ENCODE assay signal across 17 mouse cellular contexts in genomic region chr1:30262418-30262817, GRCm38 (mm10).
DNase-seq lines count a peak whose midpoint lies in the region; ATAC-seq and TF ChIP-seq lines count a peak whose summit lies in the region.
"Had no signal": no experiment of that assay in that cellular context is flagged by ENCODE, and none has a peak within 500 bp of the region (broad histone marks: within the 10 kb centered on the region; RNA-seq: fewer than 3 reads in every experiment).

No protein-coding gene starts in this region.

- peak; percentile 10 to 30 for DNase-seq in cerebellum, postnatal 14 days
- DNase-seq in cerebellum, adult 8-10 months, result no peak
- DNase-seq in hindbrain, postnatal 0 days (ENCODE audit: low spot score), result peak; percentile 8
- no peak for DNase-seq in stomach, postnatal 0 days (ENCODE audit: low spot score)
- DNase-seq in heart, adult 11 months, result no peak
- DNase-seq: adrenal gland, postnatal 10 days; cerebellum, adult 11-12 months; cerebellum, adult 9-11 months; gastrocnemius, postnatal 10 days; heart, adult 2 months; heart, postnatal 14 days had no signal

- 37% methylated on average over 2 of the region's 2 CpGs for WGBS in hindbrain, postnatal 0 days
- 61% methylated on average over 2 of the region's 2 CpGs for WGBS in hindbrain, embryonic 12.5 days
- WGBS in stomach, embryonic 14.5 days, result 33% methylated on average over 2 of the region's 2 CpGs
- 37% methylated on average over 2 of the region's 2 CpGs for WGBS in stomach, postnatal 0 days

- H3K4me3 ChIP-seq in hindbrain, postnatal 0 days (ENCODE audit: low read length), result no peak overlapping the region
- no peak overlapping the region for H3K4me3 ChIP-seq in hindbrain, embryonic 12.5 days
- no peak overlapping the region for H3K4me3 ChIP-seq in stomach, embryonic 14.5 days (ENCODE audit: low read depth, low read length)
- H3K4me3 ChIP-seq in stomach, postnatal 0 days (ENCODE audit: low read depth, low read length), result no peak overlapping the region
- H3K4me3 ChIP-seq: embryonic facial prominence, embryonic 12.5 days; forebrain, embryonic 15.5 days; heart, adult 2 months; heart, embryonic 15.5 days had no signal

- TF ChIP-seq EP300 in stomach, postnatal 0 days (optimal IDR thresholded peaks at IDR 0.05), result no peak

- no peak overlapping the region for H3K9ac ChIP-seq in hindbrain, postnatal 0 days (replicated peaks; ENCODE audit: low read length)
- H3K9ac ChIP-seq in hindbrain, embryonic 12.5 days, result no peak overlapping the region
- no peak overlapping the region for H3K9ac ChIP-seq in stomach, embryonic 14.5 days (replicated peaks; ENCODE audit: low read depth, low read length)
- H3K9ac ChIP-seq in stomach, postnatal 0 days (ENCODE audit: low read length), result no peak overlapping the region
- H3K9ac ChIP-seq: embryonic facial prominence, embryonic 12.5 days; forebrain, embryonic 15.5 days; heart, embryonic 15.5 days had no signal

- H3K27me3 ChIP-seq in hindbrain, postnatal 0 days (ENCODE audit: insufficient read depth, low read length), result no peaks in the 10 kb centered on the region
- H3K27me3 ChIP-seq in hindbrain, embryonic 12.5 days, result no peaks in the 10 kb centered on the region
- no peaks in the 10 kb centered on the region for H3K27me3 ChIP-seq in stomach, embryonic 14.5 days (ENCODE audit: control insufficient read depth, insufficient read depth, low read length)
- H3K27me3 ChIP-seq in stomach, postnatal 0 days (ENCODE audit: control insufficient read depth, insufficient read depth, low read length), result no peaks in the 10 kb centered on the region
- H3K27me3 ChIP-seq: embryonic facial prominence, embryonic 12.5 days; forebrain, embryonic 15.5 days; heart, embryonic 15.5 days had no signal

- no peaks in the 10 kb centered on the region for H3K36me3 ChIP-seq in hindbrain, postnatal 0 days (ENCODE audit: insufficient read depth, low read length)
- no peaks in the 10 kb centered on the region for H3K36me3 ChIP-seq in hindbrain, embryonic 12.5 days
- H3K36me3 ChIP-seq in stomach, embryonic 14.5 days (ENCODE audit: control insufficient read depth, insufficient read depth, low read length), result no peaks in the 10 kb centered on the region
- H3K36me3 ChIP-seq in stomach, postnatal 0 days (ENCODE audit: control insufficient read depth, insufficient read depth, low read length), result no peaks in the 10 kb centered on the region
- H3K36me3 ChIP-seq: embryonic facial prominence, embryonic 12.5 days; forebrain, embryonic 15.5 days; heart, embryonic 15.5 days had no signal

- no peak overlapping the region for H3K27ac ChIP-seq in hindbrain, postnatal 0 days
- no peak overlapping the region for H3K27ac ChIP-seq in hindbrain, embryonic 12.5 days
- H3K27ac ChIP-seq in stomach, embryonic 14.5 days (ENCODE audit: low read length), result no peak overlapping the region
- no peak overlapping the region for H3K27ac ChIP-seq in stomach, postnatal 0 days (replicated peaks)
- H3K27ac ChIP-seq: embryonic facial prominence, embryonic 12.5 days; forebrain, embryonic 15.5 days; heart, adult 2 months; heart, embryonic 15.5 days had no signal

- H3K4me2 ChIP-seq in hindbrain, postnatal 0 days (ENCODE audit: low read depth, low read length), result no peak overlapping the region
- H3K4me2 ChIP-seq in hindbrain, embryonic 12.5 days (replicated peaks), result no peak overlapping the region
- no peak overlapping the region for H3K4me2 ChIP-seq in stomach, embryonic 14.5 days (replicated peaks; ENCODE audit: low read depth, low read length)
- no peak overlapping the region for H3K4me2 ChIP-seq in stomach, postnatal 0 days (replicated peaks; ENCODE audit: low read depth)
- H3K4me2 ChIP-seq: embryonic facial prominence, embryonic 12.5 days; forebrain, embryonic 15.5 days; heart, embryonic 11.5 days; heart, embryonic 15.5 days had no signal

- no peaks in the 10 kb centered on the region for H3K4me1 ChIP-seq in hindbrain, postnatal 0 days (ENCODE audit: insufficient read depth, low read length)
- H3K4me1 ChIP-seq in hindbrain, embryonic 12.5 days, result no peaks in the 10 kb centered on the region
- H3K4me1 ChIP-seq in stomach, embryonic 14.5 days (ENCODE audit: control insufficient read depth, insufficient read depth, low read length), result no peaks in the 10 kb centered on the region
- H3K4me1 ChIP-seq in stomach, postnatal 0 days (replicated peaks; ENCODE audit: control insufficient read depth, insufficient read depth), result no peaks in the 10 kb centered on the region
- H3K4me1 ChIP-seq: embryonic facial prominence, embryonic 12.5 days; forebrain, embryonic 15.5 days; heart, embryonic 15.5 days had no signal

- peak; percentile 53; the same call in 1 of the 2 replicates for ATAC-seq in hindbrain, postnatal 0 days
- no peak for ATAC-seq in hindbrain, embryonic 12.5 days (ENCODE audit: low FRiP score)
- ATAC-seq in stomach, embryonic 14.5 days (ENCODE audit: insufficient number of reproducible peaks, insufficient read depth, low FRiP score, low read depth), result 0 out of 2 replicates have a peak, but pooled peaks have one; percentile 46
- no peak for ATAC-seq in stomach, postnatal 0 days (ENCODE audit: low FRiP score, low TSS enrichment)
- ATAC-seq: forebrain, embryonic 15.5 days had no signal

- TF ChIP-seq CTCF in hindbrain, postnatal 0 days (IDR thresholded peaks at IDR 0.05; ENCODE audit: low read depth), result no peak
- no peak for TF ChIP-seq CTCF in stomach, postnatal 0 days (IDR thresholded peaks at IDR 0.05; ENCODE audit: low read depth)

- no peaks in the 10 kb centered on the region for H3K9me3 ChIP-seq in hindbrain, postnatal 0 days (ENCODE audit: low read length)
- H3K9me3 ChIP-seq in hindbrain, embryonic 12.5 days (replicated peaks), result no peaks in the 10 kb centered on the region
- H3K9me3 ChIP-seq in stomach, embryonic 14.5 days (ENCODE audit: control insufficient read depth, low read depth, low read length), result no peaks in the 10 kb centered on the region
- H3K9me3 ChIP-seq in stomach, postnatal 0 days (ENCODE audit: control insufficient read depth, low read length), result no peaks in the 10 kb centered on the region
- H3K9me3 ChIP-seq: embryonic facial prominence, embryonic 12.5 days; forebrain, embryonic 15.5 days; heart, embryonic 15.5 days had no signal

Comparison
In these comparisons a context has a peak if more than half of its experiments do, and no peak if none do; other contexts are left out.
1. DNase-seq: peak in cerebellum, postnatal 14 days (2 of 2) and hindbrain, postnatal 0 days (single experiment); none in cerebellum, adult 8-10 months (single experiment), stomach, postnatal 0 days (single experiment) and heart, adult 11 months (single experiment).
2. ATAC-seq: peak in hindbrain, postnatal 0 days (single experiment) and stomach, embryonic 14.5 days (single experiment); none in hindbrain, embryonic 12.5 days (single experiment) and stomach, postnatal 0 days (single experiment).